8 mouse cellular contexts compared by ENCODE assay signal in the genomic region with DNA sequence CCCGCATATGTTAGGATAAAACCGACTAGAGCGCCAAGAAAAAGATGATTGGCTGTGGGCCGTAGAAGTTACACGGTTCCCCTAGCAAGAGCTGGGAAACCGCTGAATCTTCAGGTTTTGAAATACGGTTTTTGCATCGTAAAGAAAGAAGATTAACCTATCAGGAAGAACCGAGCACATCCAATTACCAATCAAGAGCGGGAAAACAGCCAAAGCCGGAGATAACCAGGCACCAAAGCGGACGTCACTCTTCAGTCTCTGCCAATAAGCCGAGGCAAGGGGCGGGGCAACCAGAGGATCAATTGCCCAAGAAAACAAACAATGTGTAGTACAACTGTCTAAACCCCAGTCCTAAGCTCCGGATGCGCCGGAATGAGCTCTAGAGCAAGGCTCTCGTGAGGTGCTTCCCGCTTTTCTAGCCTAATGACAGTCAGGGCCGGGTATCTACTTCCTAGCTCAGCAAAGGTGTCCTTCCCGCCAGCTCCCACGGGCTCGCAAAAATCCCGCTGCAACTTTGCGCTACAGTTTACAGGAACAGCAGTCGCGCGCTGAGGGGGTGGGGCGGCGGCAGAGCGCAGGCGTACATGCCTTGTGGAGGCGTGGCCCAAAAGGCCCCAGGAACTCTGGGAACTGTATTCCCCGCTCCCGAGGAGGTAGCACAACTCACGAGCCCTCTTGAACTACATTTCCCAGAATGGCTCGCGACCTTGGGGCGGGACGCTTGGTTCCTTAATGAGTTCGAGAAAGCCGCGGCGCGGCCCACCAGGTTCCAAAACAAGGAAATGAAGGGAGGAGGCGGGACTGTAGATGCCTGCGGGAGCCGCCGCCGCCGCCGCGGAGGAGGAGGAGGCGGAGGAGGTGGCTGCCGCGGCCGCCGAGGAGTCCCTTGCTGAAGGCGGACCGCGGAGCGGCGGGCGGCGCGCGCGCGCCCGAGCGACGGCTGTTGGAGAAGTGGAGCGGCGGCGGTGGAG. TPM values are rescaled to one million over a fixed set of nuclear protein-coding genes. Genes with fewer than 3 reads are reported as not detected.
A peak's percentile ranks its signal among the peaks of the same experiment; 100 is the strongest.
DNase-seq lines count a peak whose midpoint lies in the region; ATAC-seq lines count a peak whose summit lies in the region.

No protein-coding gene starts in this region.

- H3K79me2 ChIP-seq in macrophage (ENCODE audit: inconsistent target): peaks cover 41% of the 10 kb centered on the region

- peak; percentile 99 for ATAC-seq in hindbrain, embryonic 16.5 days

- peaks cover 14% of the 10 kb centered on the region for H3K4me1 ChIP-seq in hindbrain, embryonic 16.5 days (ENCODE audit: control insufficient read depth, insufficient read depth, low read depth, low read length)

- no peaks in the 10 kb centered on the region for H3K9me3 ChIP-seq in hindbrain, embryonic 16.5 days (ENCODE audit: control insufficient read depth, low read length)

- peak overlapping the region; percentile 83 for H3K4me2 ChIP-seq in hindbrain, embryonic 16.5 days (ENCODE audit: low read length)

- peak overlapping the region; percentile 90 for H3K27ac ChIP-seq in hindbrain, embryonic 16.5 days (ENCODE audit: low read depth, low read length)
- H3K27ac ChIP-seq in macrophage: peak overlapping the region; percentile 85

- WGBS in hindbrain, embryonic 16.5 days: under 1% methylated on average over 72 of the region's 76 CpGs
- WGBS in macrophage (ENCODE audit: missing documents): under 1% methylated on average over 62 of the region's 76 CpGs

- H3K27me3 ChIP-seq in hindbrain, embryonic 16.5 days (replicated peaks; ENCODE audit: control insufficient read depth, insufficient read depth, low read length): no peaks in the 10 kb centered on the region

- H3K4me3 ChIP-seq in hindbrain, embryonic 16.5 days (ENCODE audit: low read length): peak overlapping the region; percentile 94
- peak overlapping the region; percentile 56 for H3K4me3 ChIP-seq in macrophage (ENCODE audit: inconsistent target)

- no peaks in the 10 kb centered on the region for H3K36me3 ChIP-seq in hindbrain, embryonic 16.5 days (ENCODE audit: control insufficient read depth, insufficient read depth, low read length)
- no peaks in the 10 kb centered on the region for H3K36me3 ChIP-seq in macrophage (ENCODE audit: inconsistent target)

- peak overlapping the region; percentile 86 for H3K9ac ChIP-seq in hindbrain, embryonic 16.5 days (ENCODE audit: low read depth, low read length)

- DNase-seq in WW6 (ENCODE audit: low read depth, low spot score): peak; percentile 97
- peak; percentile 81 to 93 for DNase-seq in cerebellum, postnatal 4 days (ENCODE audit: low spot score in 2 of 2)
- DNase-seq in gastrocnemius, adult 18-20 months (ENCODE audit: low spot score): peak; percentile 99
- DNase-seq in left cerebral cortex, adult 18-20 months (ENCODE audit: low spot score in 2 of 2): peak; percentile 94 to 95
- peak; percentile 98 for DNase-seq in right cerebral cortex, adult 18-20 months
- peak; percentile 86 for DNase-seq in urinary bladder, postnatal 10 days (ENCODE audit: low spot score)

RNA-seq across cellular contexts. Expression of a gene that starts 9.5 kb away (rescaled TPM):
- total RNA-seq in gastrocnemius, adult 18-20 months (2021): 10 to 100 TPM in 1 of 2 experiments, 1 to 10 TPM in 1; 5.9 to 20.5 TPM
- 9.6 and 11.0 TPM in 2 replicates for polyA plus RNA-seq in hindbrain, embryonic 16.5 days (2015; fragmentation: Nextera tagmentation; extraction: Ambion mirVana)
- 10 to 100 TPM; 47.5 to 49.0 TPM for total RNA-seq in left cerebral cortex, adult 18-20 months (2021)
- 10 to 100 TPM in 19 of 26 experiments, 1 to 10 TPM in 7; 1.4 to 19.3 (median 13.5) TPM for total RNA-seq in macrophage (2018; cell fraction: chromatin; rRNA removed)
- 10 to 100 TPM; 13.5 to 26.2 (median 21.8) TPM for total RNA-seq in macrophage (2018; cell fraction: cytosol; rRNA removed)
- total RNA-seq in macrophage (2018; cell fraction: nucleus; rRNA removed): 10 to 100 TPM in 22 of 26 experiments, 1 to 10 TPM in 4; 4.6 to 31.5 (median 18.1) TPM
- polyA plus RNA-seq in macrophage (2018): 14.5 to 17.0 TPM (median 15.9 TPM) in 3 replicates

RNA-seq across cellular contexts. Expression of a gene that starts 46.9 kb away (rescaled TPM):
- total RNA-seq in gastrocnemius, adult 18-20 months (2021): 100 to 1,000 TPM; 133 to 436 TPM
- polyA plus RNA-seq in hindbrain, embryonic 16.5 days (2015; fragmentation: Nextera tagmentation; extraction: Ambion mirVana): 35.5 and 40.4 TPM in 2 replicates
- total RNA-seq in left cerebral cortex, adult 18-20 months (2021): 10 to 100 TPM; 88.6 to 92.4 TPM
- 10 to 100 TPM in 21 of 26 experiments, 1 to 10 TPM in 5; 7.0 to 52.8 (median 22.2) TPM for total RNA-seq in macrophage (2018; cell fraction: chromatin; rRNA removed)
- 10 to 100 TPM; 27.3 to 55.4 (median 42.0) TPM for total RNA-seq in macrophage (2018; cell fraction: cytosol; rRNA removed)
- total RNA-seq in macrophage (2018; cell fraction: nucleus; rRNA removed): 10 to 100 TPM; 14.4 to 59.7 (median 29.2) TPM
- polyA plus RNA-seq in macrophage (2018): 35.2 to 73.4 TPM (median 38.5 TPM) in 3 replicates

Comparison
In these comparisons a context has a peak if more than half of its experiments do, and no peak if none do; other contexts are left out.
1. Peak in every context shown above with its lines: DNase-seq, ATAC-seq, H3K4me3 ChIP-seq and H3K27ac ChIP-seq.